Mouse (Mus musculus) midbrain, embryonic 14.5 days (tissue): ENCODE results near the gene Defb42. TPM values are rescaled to one million over a fixed set of nuclear protein-coding genes. Genes with fewer than 3 reads are reported as not detected.

Source experiments
- ATAC-seq: fragments of 200-750 bp; cut with Nextera tagmentation; 2 replicates; pipeline ENCODE4 v1.8.0; 2017; ENCODE audit warnings: moderate number of reproducible peaks, moderate library complexity; ENCODE audit not compliant: low FRiP score, low TSS enrichment
- DNase-seq: peaks from one replicate; pipeline ENCODE4 v3.0.0-alpha.2; 2015
- H3K27ac ChIP-seq: fragments of 300-500 bp; sonication (generic); replicated peaks from 2 replicates; pipeline ENCODE4 v1.5.1; 2014; ENCODE audit warnings: mild to moderate bottlenecking, low read depth, low read length, moderate library complexity
- H3K27me3 ChIP-seq: fragments of 300-500 bp; sonication (generic); 2 replicates; pipeline ENCODE4 v1.6.1; 2014; ENCODE audit warnings: low read length, control low read depth, mixed read lengths; ENCODE audit not compliant: control insufficient read depth, insufficient read depth
- H3K36me3 ChIP-seq: fragments of 300-500 bp; sonication (generic); 2 replicates; pipeline ENCODE4 v1.6.1; 2014; ENCODE audit warnings: low read length, control low read depth; ENCODE audit not compliant: control insufficient read depth, insufficient read depth
- H3K4me1 ChIP-seq: fragments of 300-500 bp; sonication (generic); 2 replicates; pipeline ENCODE4 v1.6.1; 2014; ENCODE audit warnings: mild to moderate bottlenecking, antibody characterized with exemption, low read length, control low read depth; ENCODE audit not compliant: control insufficient read depth, insufficient read depth
- H3K4me2 ChIP-seq: fragments of 300-500 bp; sonication (generic); 2 replicates; pipeline ENCODE4 v1.6.1; 2014; ENCODE audit warnings: mild to moderate bottlenecking, low read length, moderate library complexity
- H3K4me3 ChIP-seq: fragments of 300-500 bp; sonication (generic); replicated peaks from 2 replicates; pipeline ENCODE4 v1.5.1; 2014; ENCODE audit warnings: low read depth, low read length
- H3K9ac ChIP-seq: fragments of 300-500 bp; sonication (generic); replicated peaks from 2 replicates; pipeline ENCODE4 v1.6.1; 2014; ENCODE audit warnings: mild to moderate bottlenecking, low read length, moderate library complexity
- H3K9me3 ChIP-seq: fragments of 300-500 bp; sonication (generic); 2 replicates; pipeline ENCODE4 v1.6.1; 2016; ENCODE audit warnings: low read length, control low read depth, mixed read lengths; ENCODE audit not compliant: control insufficient read depth
- WGBS: fragments of 180-500 bp; shearing (Covaris S2); extraction: QIAGEN DNeasy Blood & Tissue Kit; methylation state at CpG from one replicate; pipeline ENCODE4 v1.1.7; 2014; 5-methylcytosine and 5-hydroxymethylcytosine counted together
- polyA plus RNA-seq: library from polyadenylated mRNA; unstranded; fragments of >200 nt; fragmentation: Nextera tagmentation; extraction: Ambion mirVana; gene quantifications from 2 replicates; pipeline ENCODE4 v1.2.1, GENCODE M21; 2014

Gene Defb42
- polyA plus RNA-seq, 1 experiment from 2014 or later: 0.29 TPM

GRCm38 (mm10) chr14:63050769-63051168, 4.0 kb downstream of the Defb42 start:
- no peak overlapping the region for H3K4me3 ChIP-seq
- H3K4me1 ChIP-seq: no peaks in the 10 kb centered on the region
- no peak for ATAC-seq
- DNase-seq: peak; percentile 64
- H3K4me2 ChIP-seq: no peak overlapping the region
- H3K36me3 ChIP-seq: no peaks in the 10 kb centered on the region
- H3K27ac ChIP-seq: no peak overlapping the region
- WGBS: 38% methylated on average over 5 of the region's 5 CpGs
- H3K27me3 ChIP-seq: no peaks in the 10 kb centered on the region
- H3K9ac ChIP-seq: no peak overlapping the region
- no peaks in the 10 kb centered on the region for H3K9me3 ChIP-seq

- no peak overlapping the region for H3K9ac ChIP-seq
- no peaks in the 10 kb centered on the region for H3K36me3 ChIP-seq
- no peak overlapping the region for H3K4me3 ChIP-seq
- no peaks in the 10 kb centered on the region for H3K9me3 ChIP-seq
- no peak for ATAC-seq
- H3K4me2 ChIP-seq: no peak overlapping the region
- 36% methylated on average over 6 of the region's 6 CpGs for WGBS
- no peak overlapping the region for H3K27ac ChIP-seq
- H3K4me1 ChIP-seq: no peaks in the 10 kb centered on the region
- DNase-seq: peak; percentile 38
- H3K27me3 ChIP-seq: no peaks in the 10 kb centered on the region
Measured at GRCm38 (mm10) chr14:63054729-63055128, 7.9 kb downstream of the Defb42 start.

GRCm38 (mm10) chr14:63060361-63060760, 13.6 kb downstream of the Defb42 start:
- no peaks in the 10 kb centered on the region for H3K9me3 ChIP-seq
- ATAC-seq (no peak), DNase-seq (no peak)
- H3K27ac ChIP-seq: no peak overlapping the region
- H3K4me1 ChIP-seq: no peaks in the 10 kb centered on the region
- no peak overlapping the region for H3K9ac ChIP-seq
- no peaks in the 10 kb centered on the region for H3K36me3 ChIP-seq
- no peaks in the 10 kb centered on the region for H3K27me3 ChIP-seq
- no peak overlapping the region for H3K4me3 ChIP-seq
- WGBS: 85% methylated on average over 10 of the region's 10 CpGs
- H3K4me2 ChIP-seq: no peak overlapping the region

- H3K4me2 ChIP-seq: no peak overlapping the region
- no peaks in the 10 kb centered on the region for H3K36me3 ChIP-seq
- no peak overlapping the region for H3K9ac ChIP-seq
- 86% methylated on average over 2 of the region's 2 CpGs for WGBS
- no peak overlapping the region for H3K4me3 ChIP-seq
- H3K9me3 ChIP-seq: no peaks in the 10 kb centered on the region
- ATAC-seq (no peak), DNase-seq (no peak)
- no peaks in the 10 kb centered on the region for H3K27me3 ChIP-seq
- no peak overlapping the region for H3K27ac ChIP-seq
- no peaks in the 10 kb centered on the region for H3K4me1 ChIP-seq
Measured at GRCm38 (mm10) chr14:63062184-63062583, 15.4 kb downstream of the Defb42 start.

GRCm38 (mm10) chr14:63065391-63065790, 18.6 kb downstream of the Defb42 start:
- WGBS: 80% methylated on average over 5 of the region's 5 CpGs
- Histone ChIP-seq H3K9me3 (no peaks in the 10 kb centered on the region), H3K36me3 (no peaks in the 10 kb centered on the region), H3K27ac (no peak overlapping the region), H3K4me1 (no peaks in the 10 kb centered on the region), H3K4me2 (no peak overlapping the region), H3K4me3 (no peak overlapping the region), H3K27me3 (no peaks in the 10 kb centered on the region), H3K9ac (no peak overlapping the region)
- no peak for ATAC-seq
- DNase-seq: no peak

GRCm38 (mm10) chr14:63066630-63067310, 20.0 kb downstream of the Defb42 start:
- peak overlapping the region; percentile 30 for H3K4me2 ChIP-seq
- H3K27me3 ChIP-seq: no peaks in the 10 kb centered on the region
- WGBS: 32% methylated on average over 16 of the region's 16 CpGs
- H3K36me3 ChIP-seq: no peaks in the 10 kb centered on the region
- no peaks in the 10 kb centered on the region for H3K9me3 ChIP-seq
- DNase-seq: peak; percentile 91
- H3K27ac ChIP-seq: no peak overlapping the region
- no peak overlapping the region for H3K9ac ChIP-seq
- no peak for ATAC-seq
- H3K4me1 ChIP-seq: no peaks in the 10 kb centered on the region
- no peak overlapping the region for H3K4me3 ChIP-seq

GRCm38 (mm10) chr14:63067708-63068107, 20.9 kb downstream of the Defb42 start:
- WGBS: 82% methylated on average over 15 of the region's 15 CpGs
- Histone ChIP-seq H3K27me3 (no peaks in the 10 kb centered on the region), H3K9ac (no peak overlapping the region), H3K4me1 (no peaks in the 10 kb centered on the region), H3K36me3 (no peaks in the 10 kb centered on the region), H3K4me3 (no peak overlapping the region), H3K27ac (no peak overlapping the region), H3K9me3 (no peaks in the 10 kb centered on the region), H3K4me2 (no peak overlapping the region)
- no peak for ATAC-seq
- DNase-seq: no peak

Other genes with a start within 250 kb of the Defb42 start
- gene Wdfy2, start 209.3 kb upstream of the Defb42 start, polyA plus RNA-seq: 9.1 and 13.0 TPM in 2 replicates
- gene Defb48, start 62.5 kb upstream of the Defb42 start, polyA plus RNA-seq: not detected in 2 replicates
- 0.75 TPM in 1 of 2 replicates, not detected in the other for gene Defb47, start 48.9 kb upstream of the Defb42 start, polyA plus RNA-seq
- gene Defb43, start 35.2 kb upstream of the Defb42 start, polyA plus RNA-seq: not detected in 2 replicates
- gene Defb30, start 3.0 kb downstream of the Defb42 start, polyA plus RNA-seq: not detected in 2 replicates